Mouse (Mus musculus): ENCODE results near the gene Sox10.

GRCm38 (mm10) chr15:79128208-79128607 is 36.8 kb downstream of the Sox10 start:
- TF ChIP-seq POLR2A (IDR thresholded peaks at IDR 0.05; ENCODE audit: insufficient read depth, low read depth, low read length) = no peak
- peak; percentile 30; the same call in 1 of the 2 replicates for TF ChIP-seq CTCF (IDR thresholded peaks at IDR 0.05; ENCODE audit: insufficient read depth, low read depth, low read length)
